Mouse (Mus musculus) heart, embryonic 14.5 days (tissue): ENCODE data around the gene Atcay. TPM values are rescaled to one million over a fixed set of nuclear protein-coding genes. Genes with fewer than 3 reads are reported as not detected.

Experiments used
- ATAC-seq: fragments of 200-750 bp; cut with Nextera tagmentation; 2 replicates; pipeline ENCODE4 v1.8.0; 2017; ENCODE audit warnings: low read depth, moderate TSS enrichment; ENCODE audit not compliant: insufficient number of reproducible peaks, insufficient read depth, low FRiP score
- H3K27ac ChIP-seq, 2 experiments: fragments of 200-500 bp in 1 of 2; fragments of 300-500 bp in 1 of 2; sonication (generic) in 1 of 2; replicated peaks in 1 of 2; 2 replicates each; pipeline ENCODE4 v1.5.1; 2012 to 2014; ENCODE audit warnings: low read depth in 2 of 2, low read length in 2 of 2, control low read depth in 1 of 2, mild to moderate bottlenecking in 1 of 2, mixed read lengths in 1 of 2; ENCODE audit not compliant: control insufficient read depth in 1 of 2, insufficient read depth in 1 of 2
- H3K27me3 ChIP-seq: fragments of 300-500 bp; sonication (generic); 2 replicates; pipeline ENCODE4 v1.6.1; 2014; ENCODE audit warnings: mild to moderate bottlenecking, low read length, control low read depth; ENCODE audit not compliant: control insufficient read depth, insufficient read depth
- H3K36me3 ChIP-seq: fragments of 300-500 bp; sonication (generic); 2 replicates; pipeline ENCODE4 v1.6.1; 2014; ENCODE audit warnings: mild to moderate bottlenecking, control low read depth, low read length, mixed read lengths; ENCODE audit not compliant: control insufficient read depth, insufficient read depth
- H3K4me1 ChIP-seq, 2 experiments: fragments of 200-500 bp in 1 of 2; fragments of 300-500 bp in 1 of 2; sonication (generic) in 1 of 2; 2 replicates each; pipeline ENCODE4 v1.6.1; 2012 to 2014; ENCODE audit warnings: low read length in 2 of 2, control low read depth in 1 of 2, mixed read lengths in 1 of 2; ENCODE audit not compliant: control insufficient read depth in 2 of 2, insufficient read depth in 2 of 2
- H3K4me2 ChIP-seq: fragments of 300-500 bp; sonication (generic); 2 replicates; pipeline ENCODE4 v1.6.1; 2014; ENCODE audit warnings: mild to moderate bottlenecking, low read length
- H3K4me3 ChIP-seq, 2 experiments: fragments of 200-500 bp in 1 of 2; fragments of 300-500 bp in 1 of 2; sonication (generic) in 1 of 2; 2 replicates each; pipeline ENCODE4 v1.5.1; 2012 to 2014; ENCODE audit warnings: low read length in 2 of 2, mild to moderate bottlenecking in 2 of 2, control low read depth in 1 of 2, low read depth in 1 of 2, moderate library complexity in 1 of 2; ENCODE audit not compliant: control insufficient read depth in 1 of 2, insufficient read depth in 1 of 2
- H3K9ac ChIP-seq: fragments of 300-500 bp; sonication (generic); 2 replicates; pipeline ENCODE4 v1.6.1; 2014; ENCODE audit warnings: mild to moderate bottlenecking, low read length
- H3K9me3 ChIP-seq: fragments of 300-500 bp; sonication (generic); 2 replicates; pipeline ENCODE4 v1.6.1; 2016; ENCODE audit warnings: low read length, control low read depth; ENCODE audit not compliant: control insufficient read depth
- WGBS: fragments of 180-500 bp; shearing (Covaris S2); extraction: QIAGEN DNeasy Blood & Tissue Kit; methylation state at CpG from one replicate; pipeline ENCODE4 v1.1.7; 2014; 5-methylcytosine and 5-hydroxymethylcytosine counted together
- polyA plus RNA-seq: library from polyadenylated mRNA; unstranded; fragments of >200 nt; fragmentation: Nextera tagmentation; extraction: Ambion mirVana; gene quantifications from 2 replicates; pipeline ENCODE4 v1.2.1, GENCODE M21; 2014

Gene Atcay
- polyA plus RNA-seq: 0.74 and 0.80 TPM in 2 replicates

GRCm38 (mm10) chr10:81230438-81231332 lies at the start of gene Atcay:
TSS of gene Atcay (minus strand) at chr10:81230833.
- WGBS: 11% methylated on average over 27 of the region's 27 CpGs
- Histone ChIP-seq H3K9me3 (no peaks in the 10 kb centered on the region), H3K9ac (peak within 1 kb of the TSS; percentile 31; the same call in 1 of the 2 replicates), H3K4me1 (peaks cover 12 to 23% of the 10 kb centered on the region in 2 experiments), H3K4me2 (peak within 1 kb of the TSS; percentile 63), H3K36me3 (no peaks in the 10 kb centered on the region), H3K27ac (no peak within 1 kb of the TSS), H3K4me3 (peak within 1 kb of the TSS; percentile 19 to 23), H3K27me3 (peaks cover 18% of the 10 kb centered on the region)
- no peak for ATAC-seq

DNA sequence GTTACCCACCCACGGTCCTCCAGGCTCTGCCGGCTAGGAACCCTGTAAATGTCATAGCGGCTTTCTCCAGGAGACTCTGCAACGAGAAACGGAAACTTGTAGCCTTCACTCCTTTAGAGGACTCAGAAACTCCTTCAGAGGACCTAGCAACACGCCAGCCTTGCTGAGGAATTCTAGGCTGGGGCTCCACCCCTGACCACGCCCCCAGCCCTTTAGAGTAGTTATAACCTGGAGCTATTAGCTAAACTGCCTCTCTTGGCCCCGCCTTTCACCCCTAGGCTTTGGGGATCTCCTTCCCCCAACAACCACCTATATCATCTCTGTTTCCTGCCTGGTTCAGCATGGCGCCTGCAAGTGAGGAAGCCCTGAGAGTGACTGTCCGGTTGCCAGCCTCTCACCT lies 48.9 kb upstream of the Atcay start:
- ATAC-seq: no peak
- Histone ChIP-seq H3K27me3 (peaks cover 45% of the 10 kb centered on the region), H3K4me1 (peaks cover 3 to 5% of the 10 kb centered on the region in 2 experiments; a peak in 2 of 4 replicates), H3K9ac (no peak overlapping the region), H3K4me2 (no peak overlapping the region), H3K4me3 (no peak overlapping the region), H3K36me3 (no peaks in the 10 kb centered on the region), H3K9me3 (no peaks in the 10 kb centered on the region), H3K27ac (no peak overlapping the region)
- WGBS: 26% methylated on average over 10 of the region's 10 CpGs

GRCm38 (mm10) chr10:81277676-81278075 lies 47.0 kb upstream of the Atcay start:
- H3K9me3 ChIP-seq: no peaks in the 10 kb centered on the region
- H3K4me3 ChIP-seq: no peak overlapping the region
- H3K36me3 ChIP-seq: peaks cover 13% of the 10 kb centered on the region
- H3K4me1 ChIP-seq: peaks cover 3 to 5% of the 10 kb centered on the region in 2 experiments; a peak in 2 of 4 replicates
- peaks cover 27% of the 10 kb centered on the region for H3K27me3 ChIP-seq
- no peak overlapping the region for H3K27ac ChIP-seq
- H3K4me2 ChIP-seq: no peak overlapping the region
- no peak for ATAC-seq
- WGBS: 68% methylated on average over 22 of the region's 22 CpGs
- H3K9ac ChIP-seq: no peak overlapping the region

- no peaks in the 10 kb centered on the region for H3K9me3 ChIP-seq
- 93% methylated on average over 19 of the region's 19 CpGs for WGBS
- peaks cover 1 to 2% of the 10 kb centered on the region in 2 experiments for H3K4me1 ChIP-seq
- no peak for ATAC-seq
- H3K27me3 ChIP-seq: 0 out of 2 replicates have a peak, but pooled peaks cover under 1% of the 10 kb centered on the region
- no peak overlapping the region for H3K27ac ChIP-seq
- no peak overlapping the region for H3K4me2 ChIP-seq
- H3K9ac ChIP-seq: no peak overlapping the region
- peaks cover 45% of the 10 kb centered on the region for H3K36me3 ChIP-seq
- no peak overlapping the region for H3K4me3 ChIP-seq
These were observed 43.2 kb upstream of the Atcay start for GRCm38 (mm10) chr10:81273842-81274241.

GRCm38 (mm10) chr10:81272356-81272755 lies 41.7 kb upstream of the Atcay start:
- Histone ChIP-seq H3K9me3 (no peaks in the 10 kb centered on the region), H3K27ac (no peak overlapping the region), H3K36me3 (peaks cover 45% of the 10 kb centered on the region), H3K27me3 (no peaks in the 10 kb centered on the region), H3K4me1 (peaks cover 5 to 7% of the 10 kb centered on the region in 2 experiments), H3K4me2 (no peak overlapping the region), H3K4me3 (no peak overlapping the region), H3K9ac (no peak overlapping the region)
- 93% methylated on average over 21 of the region's 21 CpGs for WGBS
- ATAC-seq: no peak

DNA sequence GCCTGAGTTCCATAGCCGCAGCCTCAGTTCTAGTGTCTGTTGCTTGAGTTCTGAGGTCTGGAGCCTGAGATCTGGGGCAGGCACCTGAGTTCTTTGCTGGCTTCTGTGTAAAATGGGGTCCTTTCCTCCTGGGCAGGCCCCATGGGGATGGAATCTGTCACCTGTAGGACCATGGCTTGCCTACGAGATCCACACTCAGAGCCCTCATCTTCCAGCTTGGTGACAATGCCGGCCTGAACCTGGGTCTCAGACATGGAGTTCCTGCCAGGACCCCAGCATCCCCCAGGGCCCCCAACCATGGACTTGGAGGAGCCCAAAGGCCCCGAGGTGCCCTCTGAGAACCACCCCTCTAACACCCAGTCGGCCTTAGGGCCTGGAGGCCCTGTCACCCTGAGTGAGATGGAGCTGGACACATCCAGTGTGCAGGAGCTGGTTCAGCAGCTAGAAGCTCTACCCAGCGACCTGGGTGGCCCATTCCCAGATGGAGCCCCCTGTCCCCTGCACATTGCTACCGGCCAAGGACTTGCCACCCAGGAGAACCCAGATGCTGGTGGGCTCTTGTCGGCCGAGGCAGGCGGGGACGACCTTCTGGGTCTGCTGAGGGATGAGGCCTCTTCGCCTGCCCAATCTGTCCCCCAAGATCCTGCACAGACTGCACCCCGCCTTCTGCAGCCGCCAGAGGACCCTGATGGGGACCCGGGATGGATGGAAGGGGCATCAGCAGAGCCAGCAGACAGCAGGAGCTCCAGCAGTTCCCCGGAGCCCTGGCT lies 38.2 kb upstream of the Atcay start:
- ATAC-seq: no peak
- Histone ChIP-seq H3K4me2 (peak overlapping the region; percentile 86), H3K9ac (peak overlapping the region; percentile 96), H3K9me3 (no peaks in the 10 kb centered on the region), H3K36me3 (peaks cover 63% of the 10 kb centered on the region), H3K4me1 (peaks cover 9 to 13% of the 10 kb centered on the region in 2 experiments), H3K27ac (0 out of 4 replicates have a peak overlapping the region, but pooled peaks of 1 of the 2 experiments have one; percentile 55), H3K4me3 (peak overlapping the region; percentile 79 to 80), H3K27me3 (no peaks in the 10 kb centered on the region)
- WGBS: 76% methylated on average over 16 of the region's 16 CpGs

DNA sequence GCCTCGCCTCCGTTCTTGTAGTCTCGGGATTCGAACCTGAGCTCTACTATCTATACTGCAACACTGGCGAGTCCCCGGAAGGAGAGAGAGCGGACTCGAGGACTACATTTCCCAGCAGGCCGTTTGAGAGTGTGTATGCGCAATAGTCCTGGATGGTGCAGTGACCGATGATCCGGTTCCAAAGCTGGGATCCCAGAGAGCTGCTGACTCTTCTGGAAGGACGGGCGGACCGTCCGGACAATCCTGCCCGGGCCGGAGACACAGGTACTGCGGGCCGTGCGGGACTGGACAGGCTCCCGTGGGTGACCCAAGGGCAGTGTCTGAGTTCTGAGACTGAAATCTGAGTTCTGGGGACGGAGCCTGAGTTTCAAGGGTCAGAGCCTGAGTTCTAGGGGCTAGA lies 37.4 kb upstream of the Atcay start:
- H3K4me1 ChIP-seq: peaks cover 9 to 13% of the 10 kb centered on the region in 2 experiments
- no peaks in the 10 kb centered on the region for H3K27me3 ChIP-seq
- peak overlapping the region; percentile 79 to 80 for H3K4me3 ChIP-seq
- ATAC-seq: peak; percentile 31
- peak overlapping the region; percentile 96 for H3K9ac ChIP-seq
- H3K36me3 ChIP-seq: peaks cover 63% of the 10 kb centered on the region
- H3K27ac ChIP-seq: peak overlapping the region; percentile 54 to 55; a peak in 2 of 4 replicates
- no peaks in the 10 kb centered on the region for H3K9me3 ChIP-seq
- WGBS: 3% methylated on average over 23 of the region's 23 CpGs
- peak overlapping the region; percentile 86 for H3K4me2 ChIP-seq
